Mouse (Mus musculus) limb, embryonic 14.5 days (tissue): ENCODE measurements around the gene Dab2ip. TPM values are rescaled to one million over a fixed set of nuclear protein-coding genes. Genes with fewer than 3 reads are reported as not detected.

Source experiments
- ATAC-seq: fragments of 200-750 bp; cut with Nextera tagmentation; 2 replicates; pipeline ENCODE4 v1.8.0; 2017; ENCODE audit warnings: low read depth, moderate number of reproducible peaks, moderate TSS enrichment; ENCODE audit not compliant: low FRiP score
- DNase-seq: peaks from one replicate; pipeline ENCODE4 v3.0.0-alpha.2; 2015; ENCODE audit warnings: low spot score
- H3K27ac ChIP-seq: fragments of 300-500 bp; sonication (generic); replicated peaks from 2 replicates; pipeline ENCODE4 v1.5.1; 2014; ENCODE audit warnings: low read depth, mild to moderate bottlenecking, low read length, moderate library complexity, mixed read lengths
- H3K27me3 ChIP-seq: fragments of 300-500 bp; sonication (generic); 2 replicates; pipeline ENCODE4 v1.6.1; 2014; ENCODE audit warnings: low read length, mixed read lengths; ENCODE audit not compliant: control insufficient read depth, insufficient read depth
- H3K36me3 ChIP-seq: fragments of 300-500 bp; sonication (generic); 2 replicates; pipeline ENCODE4 v1.6.1; 2014; ENCODE audit warnings: mild to moderate bottlenecking, low read length, moderate library complexity, mixed read lengths; ENCODE audit not compliant: control insufficient read depth, insufficient read depth
- H3K4me1 ChIP-seq: fragments of 300-500 bp; sonication (generic); 2 replicates; pipeline ENCODE4 v1.6.1; 2014; ENCODE audit warnings: antibody characterized with exemption, low read length, mixed read lengths; ENCODE audit not compliant: control insufficient read depth, insufficient read depth
- H3K4me2 ChIP-seq: fragments of 300-500 bp; sonication (generic); replicated peaks from 2 replicates; pipeline ENCODE4 v1.6.1; 2014; ENCODE audit warnings: low read depth, mild to moderate bottlenecking, low read length, moderate library complexity; ENCODE audit not compliant: severe bottlenecking
- H3K4me3 ChIP-seq: fragments of 300-500 bp; sonication (generic); replicated peaks from 2 replicates; pipeline ENCODE4 v1.5.1; 2014; ENCODE audit warnings: low read length
- H3K9ac ChIP-seq: fragments of 300-500 bp; sonication (generic); 2 replicates; pipeline ENCODE4 v1.6.1; 2014; ENCODE audit warnings: mild to moderate bottlenecking, low read depth, low read length, moderate library complexity; ENCODE audit not compliant: severe bottlenecking
- H3K9me3 ChIP-seq: fragments of 300-500 bp; sonication (generic); 2 replicates; pipeline ENCODE4 v1.6.1; 2016; ENCODE audit warnings: low read length; ENCODE audit not compliant: control insufficient read depth
- POLR2A ChIP-seq: fragments of 200-500 bp; IDR thresholded peaks from 2 replicates; pipeline ENCODE4 v1.8.0; 2012; ENCODE audit warnings: inconsistent platforms, mild to moderate bottlenecking, moderate library complexity, borderline replicate concordance; ENCODE audit not compliant: insufficient read depth, insufficient read length; ENCODE audit errors: extremely low read depth
- WGBS: fragments of 180-500 bp; shearing (Covaris S2); extraction: QIAGEN DNeasy Blood & Tissue Kit; methylation state at CpG from one replicate; pipeline ENCODE4 v1.1.7; 2014; 5-methylcytosine and 5-hydroxymethylcytosine counted together
- polyA plus RNA-seq, 2 experiments: library from polyadenylated mRNA; depleted of rRNA in 1 of 2; stranded (reverse) in 1 of 2; unstranded in 1 of 2; fragments of >200 nt; fragmentation: Nextera tagmentation in 1 of 2; extraction: Ambion mirVana in 1 of 2; gene quantifications; 2 replicates each; pipeline versions ENCODE4 v1.2.1 to v1.2.3; 2012 to 2014

The Dab2ip gene
- polyA plus RNA-seq, 2 experiments, result 62.2 to 69.8 TPM

GRCm38 (mm10) chr2:35770541-35770940, 212.5 kb downstream of the Dab2ip start:
- WGBS, result 77% methylated on average over 2 of the region's 2 CpGs
- DNase-seq (no peak), ATAC-seq (no peak)
- no peak overlapping the region for H3K9ac ChIP-seq
- TF ChIP-seq POLR2A, result no peak
- H3K27me3 ChIP-seq, result no peaks in the 10 kb centered on the region
- H3K27ac ChIP-seq, result no peak overlapping the region
- H3K4me1 ChIP-seq, result 0 out of 2 replicates have a peak, but pooled peaks cover 2% of the 10 kb centered on the region
- no peak overlapping the region for H3K4me2 ChIP-seq
- H3K9me3 ChIP-seq, result no peaks in the 10 kb centered on the region
- H3K36me3 ChIP-seq, result no peaks in the 10 kb centered on the region
- H3K4me3 ChIP-seq, result no peak overlapping the region

- no peaks in the 10 kb centered on the region for H3K9me3 ChIP-seq
- no peak overlapping the region for H3K27ac ChIP-seq
- TF ChIP-seq POLR2A, result no peak
- ATAC-seq, result no peak
- no peak overlapping the region for H3K4me3 ChIP-seq
- no peak overlapping the region for H3K4me2 ChIP-seq
- 54% methylated on average over 5 of the region's 5 CpGs for WGBS
- no peaks in the 10 kb centered on the region for H3K36me3 ChIP-seq
- H3K9ac ChIP-seq, result no peak overlapping the region
- H3K27me3 ChIP-seq, result no peaks in the 10 kb centered on the region
- no peak for DNase-seq
- H3K4me1 ChIP-seq, result no peaks in the 10 kb centered on the region
Measured at GRCm38 (mm10) chr2:35775651-35776055, 217.6 kb downstream of the Dab2ip start.

- DNase-seq (no peak), ATAC-seq (no peak)
- no peak for TF ChIP-seq POLR2A
- 81% methylated on average over 9 of the region's 9 CpGs for WGBS
- Histone ChIP-seq H3K9ac (no peak overlapping the region), H3K27ac (no peak overlapping the region), H3K36me3 (no peaks in the 10 kb centered on the region), H3K27me3 (no peaks in the 10 kb centered on the region), H3K4me3 (no peak overlapping the region), H3K4me1 (no peaks in the 10 kb centered on the region), H3K4me2 (no peak overlapping the region), H3K9me3 (no peaks in the 10 kb centered on the region)
Measured at GRCm38 (mm10) chr2:35776935-35777334, 218.9 kb downstream of the Dab2ip start.

- Histone ChIP-seq H3K27ac (no peak overlapping the region), H3K9me3 (no peaks in the 10 kb centered on the region), H3K9ac (no peak overlapping the region), H3K4me3 (no peak overlapping the region), H3K36me3 (no peaks in the 10 kb centered on the region), H3K4me1 (no peaks in the 10 kb centered on the region), H3K4me2 (no peak overlapping the region), H3K27me3 (no peaks in the 10 kb centered on the region)
- no peak for ATAC-seq
- 85% methylated on average over 5 of the region's 5 CpGs for WGBS
- TF ChIP-seq POLR2A, result no peak
- DNase-seq, result no peak
Measured at GRCm38 (mm10) chr2:35779266-35779665, 221.2 kb downstream of the Dab2ip start.

Other genes starting within 250 kb of the Dab2ip start
- 14.0 and 15.1 TPM in 2 replicates for gene Stom, start 221.3 kb upstream of the Dab2ip start, polyA plus RNA-seq (2012; rRNA removed)
- 19.1 and 23.8 TPM in 2 replicates for gene Stom, start 221.3 kb upstream of the Dab2ip start, polyA plus RNA-seq (2014; fragmentation: Nextera tagmentation; extraction: Ambion mirVana)
- gene 4930568D16Rik, start 190.5 kb upstream of the Dab2ip start, polyA plus RNA-seq (2012; rRNA removed), result not detected in 2 replicates
- gene 4930568D16Rik, start 190.5 kb upstream of the Dab2ip start, polyA plus RNA-seq (2014; fragmentation: Nextera tagmentation; extraction: Ambion mirVana), result not detected in 2 replicates
- gene 4930402F06Rik, start 161.1 kb upstream of the Dab2ip start, polyA plus RNA-seq (2012; rRNA removed), result not detected in 2 replicates
- gene 4930402F06Rik, start 161.1 kb upstream of the Dab2ip start, polyA plus RNA-seq (2014; fragmentation: Nextera tagmentation; extraction: Ambion mirVana), result not detected in 2 replicates
- gene Ggta1, start 95.0 kb upstream of the Dab2ip start, polyA plus RNA-seq (2012; rRNA removed), result 27.4 TPM in 2 replicates
- gene Ggta1, start 95.0 kb upstream of the Dab2ip start, polyA plus RNA-seq (2014; fragmentation: Nextera tagmentation; extraction: Ambion mirVana), result 29.2 and 36.1 TPM in 2 replicates